Mouse (Mus musculus) right cerebral cortex, postnatal 4 days (tissue): ENCODE results near the gene Ywhag.

Source experiments
- DNase-seq: peaks from one replicate; pipeline ENCODE4 v3.0.0-alpha.2; 2022

Ywhag gene

GRCm38 (mm10) chr5:135950710-135951412 lies 16.4 kb upstream of the Ywhag start:
- no peak for DNase-seq

- no peak for DNase-seq
Observed at GRCm38 (mm10) chr5:135946621-135947020, 12.2 kb upstream of the Ywhag start.

- peak; percentile 65 for DNase-seq
Observed at GRCm38 (mm10) chr5:135945916-135946408, 11.5 kb upstream of the Ywhag start.

GRCm38 (mm10) chr5:135942710-135943109 lies 8.3 kb upstream of the Ywhag start:
- no peak for DNase-seq

DNA sequence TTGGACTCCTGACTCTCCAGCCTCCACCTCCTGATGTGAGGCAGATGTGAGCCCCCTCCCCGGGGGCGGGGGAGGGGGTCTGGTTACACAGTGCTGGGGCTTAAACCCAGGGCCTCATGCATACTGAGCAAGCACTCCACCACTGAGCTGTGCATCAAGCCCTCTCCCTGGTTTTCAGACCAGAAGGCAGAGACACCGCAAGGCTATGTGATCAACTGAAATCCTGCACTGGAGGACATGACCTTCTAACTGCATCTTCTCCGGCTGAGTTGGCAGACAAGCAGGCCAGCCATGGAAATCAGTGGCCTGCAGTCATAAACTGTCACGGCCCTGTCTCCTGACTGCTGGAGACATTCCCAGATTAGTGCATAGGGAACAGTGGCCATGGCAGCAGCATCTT lies 6.2 kb upstream of the Ywhag start:
- no peak for DNase-seq

- DNase-seq, result no peak
Observed at GRCm38 (mm10) chr5:135935641-135936190, 1.3 kb upstream of the Ywhag start.

DNA sequence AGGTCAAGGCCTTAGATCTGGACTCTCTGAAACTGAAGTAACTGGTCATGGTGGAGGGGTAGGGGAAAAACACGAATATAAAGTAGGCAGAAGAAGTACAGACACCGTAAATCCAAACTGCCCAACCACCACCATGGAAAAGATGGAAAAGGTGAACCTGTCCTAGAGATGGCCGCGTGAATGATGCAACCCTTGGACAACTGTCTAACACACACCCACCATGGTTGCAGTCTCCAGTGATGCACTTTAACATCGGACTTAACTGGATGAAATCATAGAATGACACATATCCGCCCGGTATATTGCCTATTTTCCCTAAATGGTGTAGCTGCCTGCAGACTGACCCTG lies 734 bp upstream of the Ywhag start:
- no peak for DNase-seq

DNA sequence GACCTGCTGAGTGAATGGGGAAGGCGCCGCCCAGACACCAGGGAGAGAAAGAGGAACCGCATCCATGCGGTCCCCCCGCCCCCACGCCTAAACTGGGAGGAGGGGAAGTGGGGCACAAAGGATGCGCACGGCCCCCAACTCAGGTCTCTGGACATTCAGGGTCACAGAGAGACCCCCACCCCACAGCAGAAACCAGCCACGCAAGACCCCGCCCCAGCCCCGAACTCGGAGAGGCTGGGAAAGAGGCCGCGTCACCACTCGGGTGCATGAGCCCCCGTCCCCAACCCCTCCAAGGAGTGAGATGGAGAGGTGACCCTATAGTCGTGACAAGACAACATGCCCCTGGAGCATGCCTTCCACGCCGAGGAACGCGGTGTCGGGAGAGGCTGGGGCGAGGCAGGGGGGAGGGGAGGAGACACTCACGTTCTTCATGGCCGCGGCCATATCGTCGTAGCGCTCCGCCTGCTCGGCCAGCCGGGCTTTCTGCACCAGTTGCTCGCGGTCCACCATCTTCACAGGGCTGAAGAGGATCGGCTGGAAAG lies 445 bp downstream of the Ywhag start:
- DNase-seq, result peak; percentile 83

- no peak for DNase-seq
Observed at GRCm38 (mm10) chr5:135933222-135933899, 1.1 kb downstream of the Ywhag start.

DNA sequence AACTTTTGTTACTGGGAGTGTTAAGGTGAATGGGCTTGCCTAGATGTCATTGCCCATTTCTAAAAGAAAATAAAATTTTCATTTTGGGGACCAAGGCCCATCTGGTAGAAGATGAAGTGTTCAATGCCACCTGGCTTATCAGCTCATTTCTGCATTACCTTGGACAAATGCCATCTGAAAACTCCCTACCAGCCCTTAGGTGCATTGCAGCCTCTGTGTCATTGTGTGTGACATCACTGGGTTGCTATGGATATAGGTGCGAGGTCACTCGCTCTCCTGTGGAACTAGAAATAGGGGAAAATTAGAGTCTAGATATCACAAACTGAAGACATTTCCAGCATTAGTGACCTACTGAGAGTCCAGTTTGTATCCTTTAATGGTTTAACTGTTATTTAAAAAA lies 2.1 kb downstream of the Ywhag start:
- no peak for DNase-seq

- DNase-seq, result no peak
Observed at GRCm38 (mm10) chr5:135931526-135931925, 2.9 kb downstream of the Ywhag start.

DNA sequence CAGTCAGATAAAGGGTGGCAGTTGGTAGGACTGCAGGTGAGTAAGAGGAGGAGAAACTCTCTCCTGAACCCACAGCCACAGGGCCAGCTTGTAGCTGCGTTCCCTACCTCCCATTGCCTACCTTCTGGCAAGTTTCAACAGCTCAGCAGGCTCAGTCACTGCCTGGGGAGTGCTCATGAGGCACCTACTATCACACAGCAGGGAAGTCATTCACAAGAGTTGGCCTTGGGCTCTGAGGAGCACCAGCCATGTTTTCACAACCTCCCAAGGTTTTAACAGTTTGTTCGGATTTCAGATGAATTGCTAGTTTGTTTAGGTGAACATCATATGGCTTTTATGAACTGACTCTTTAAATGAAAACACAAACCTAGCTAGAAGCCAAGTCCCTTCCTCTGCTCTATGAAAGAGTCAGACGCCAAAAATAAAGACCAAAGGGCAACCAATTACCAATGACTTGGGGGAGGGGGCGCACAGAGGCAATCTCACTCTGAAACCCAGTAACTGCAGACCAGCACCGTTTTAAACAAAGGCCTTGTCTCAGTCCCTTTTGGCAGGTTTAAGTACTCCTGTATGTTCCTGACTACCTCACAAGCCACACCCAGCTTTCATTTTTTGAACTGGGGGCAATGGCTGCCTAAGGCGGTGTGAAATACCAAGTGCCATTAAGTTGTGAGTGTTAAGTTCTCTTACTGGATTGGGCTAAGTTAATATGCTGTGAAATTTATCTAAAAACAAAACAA lies 4.6 kb downstream of the Ywhag start:
- DNase-seq, result no peak

DNA sequence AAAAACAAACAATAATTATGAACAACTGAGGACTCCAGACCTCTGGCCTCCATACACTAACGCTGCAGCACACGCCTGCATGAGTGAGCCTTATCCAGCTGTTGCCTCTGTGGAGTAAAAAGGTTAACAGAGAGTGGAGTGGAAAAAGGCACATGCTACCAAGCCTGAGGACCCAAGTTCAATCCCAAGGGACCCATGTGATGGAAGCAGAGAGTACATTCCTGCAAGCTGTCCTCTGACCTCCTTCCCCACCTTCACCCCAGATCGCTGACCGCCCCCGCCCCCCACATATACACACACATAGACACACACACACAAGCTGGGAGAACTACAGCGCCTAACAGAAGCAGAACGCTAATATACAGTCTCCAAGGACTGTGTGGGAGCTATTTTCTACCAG lies 10.5 kb downstream of the Ywhag start:
- DNase-seq, result no peak

- DNase-seq, result no peak
Observed at GRCm38 (mm10) chr5:135919902-135920301, 14.5 kb downstream of the Ywhag start.

DNA sequence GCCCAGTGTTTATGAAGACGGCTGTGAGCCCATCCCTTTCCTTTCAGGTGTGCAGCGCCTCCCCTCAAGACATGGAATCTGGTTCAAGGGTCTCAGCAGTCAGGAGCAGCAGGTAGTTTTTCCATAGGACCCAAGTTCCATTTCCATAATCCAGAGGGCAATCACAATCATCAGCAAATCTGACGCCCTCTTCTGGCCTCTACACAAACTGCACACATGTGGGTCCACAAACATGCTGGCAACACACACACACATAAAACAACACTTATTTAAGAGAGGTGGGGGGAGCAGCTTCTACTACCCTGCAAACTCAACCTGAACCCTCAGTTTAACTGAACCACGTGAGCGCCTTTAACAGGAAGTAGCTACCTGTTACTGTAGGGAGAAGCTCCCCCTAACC lies 15.8 kb downstream of the Ywhag start:
- no peak for DNase-seq

- no peak for DNase-seq
Observed at GRCm38 (mm10) chr5:135918059-135918437, 16.4 kb downstream of the Ywhag start.

DNA sequence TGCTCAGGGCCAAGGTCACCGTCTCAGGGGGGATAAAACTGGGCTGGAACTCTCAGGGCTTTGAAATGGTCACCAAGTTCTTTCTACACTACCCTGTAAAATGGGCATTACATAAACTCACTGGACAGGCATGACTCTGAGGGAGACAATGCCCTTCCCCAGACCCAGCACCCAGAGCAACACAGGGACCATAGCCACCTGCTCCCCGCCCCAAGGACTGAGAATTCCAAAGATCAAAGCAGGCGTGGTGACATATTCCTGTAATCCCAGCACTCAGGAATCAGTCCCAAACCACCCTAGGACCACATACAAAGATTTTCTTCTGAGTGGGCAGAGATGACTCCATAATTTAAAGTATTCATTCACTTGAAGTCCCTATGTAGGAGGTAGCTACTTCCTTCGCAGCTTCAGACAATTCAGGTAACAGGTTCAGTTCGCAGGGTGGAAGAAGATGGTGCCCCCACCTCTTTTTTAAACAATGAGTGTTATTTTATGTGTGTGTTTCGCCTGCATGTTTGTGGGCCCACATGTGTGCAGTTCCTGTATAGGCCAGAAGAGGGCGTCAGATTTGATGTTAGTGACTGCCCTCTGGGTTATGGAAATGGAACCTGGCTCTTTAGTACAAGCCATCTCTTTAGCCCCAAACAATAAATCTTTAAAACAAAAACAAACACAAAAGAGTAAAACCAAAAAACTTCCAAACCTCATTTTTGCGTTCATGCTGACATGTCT lies 16.9 kb downstream of the Ywhag start:
- DNase-seq, result no peak

DNA sequence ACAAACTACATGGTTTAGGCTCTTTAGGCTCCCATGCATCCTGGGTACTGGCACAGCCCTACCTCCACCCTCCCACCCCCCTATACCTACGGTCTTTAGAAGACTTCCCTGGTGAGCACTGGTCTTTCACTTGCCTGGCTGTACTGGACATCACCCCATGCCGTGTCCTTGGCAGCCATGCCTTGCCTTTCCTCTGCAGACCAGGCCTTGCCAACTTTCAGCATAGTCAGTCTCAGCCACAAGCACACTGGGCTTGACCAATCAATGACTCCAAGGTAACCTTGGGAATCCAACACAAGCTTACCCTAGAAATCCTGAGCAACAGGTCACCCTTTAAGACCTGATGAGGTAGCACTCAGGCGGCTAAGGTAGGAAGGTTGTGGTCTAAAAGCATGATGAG lies 17.8 kb downstream of the Ywhag start:
- no peak for DNase-seq

DNA sequence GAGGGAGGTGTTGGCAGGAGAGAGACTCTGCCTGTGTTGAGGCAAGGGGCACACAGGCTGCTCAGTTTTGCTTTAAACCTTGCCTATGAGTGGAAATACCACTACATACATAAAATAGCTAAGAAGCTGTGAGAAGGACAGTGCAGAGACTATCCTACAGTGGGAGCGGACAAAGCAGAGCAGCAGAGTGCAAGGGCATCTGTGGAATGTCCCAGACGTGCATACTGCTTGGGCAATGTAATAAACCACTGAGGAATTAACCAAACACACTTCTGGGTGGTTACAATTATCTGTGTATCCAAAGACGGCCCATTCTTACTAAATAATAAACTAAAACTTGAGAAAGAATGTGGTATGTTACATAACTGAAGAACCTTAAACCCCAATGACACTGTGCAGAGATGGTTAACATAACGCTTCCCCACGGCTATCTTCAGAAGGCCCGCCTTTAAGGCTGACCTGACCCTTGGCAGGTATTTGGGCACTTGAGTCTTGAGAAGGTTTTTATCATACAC lies 18.3 kb downstream of the Ywhag start:
- no peak for DNase-seq

DNA sequence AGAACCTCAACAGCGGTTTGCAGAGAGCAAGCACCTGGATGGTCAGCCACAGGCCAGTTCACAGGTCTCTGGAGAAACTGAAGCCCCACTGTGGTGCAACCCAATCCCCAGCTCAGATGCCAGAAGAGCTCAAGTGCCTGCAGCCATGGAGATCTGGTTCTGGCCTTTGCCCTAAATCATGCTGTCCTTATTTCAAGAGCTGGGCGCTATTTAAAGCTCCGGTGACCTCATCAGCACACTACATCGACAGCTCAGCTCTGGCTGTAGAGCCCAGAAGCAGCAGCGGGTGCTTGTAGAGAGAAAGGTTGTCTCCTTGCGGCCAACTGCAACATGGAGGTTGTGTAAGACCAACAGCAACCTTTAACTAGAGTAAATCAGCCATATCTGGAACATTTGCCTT lies 20.3 kb downstream of the Ywhag start:
- no peak for DNase-seq

DNA sequence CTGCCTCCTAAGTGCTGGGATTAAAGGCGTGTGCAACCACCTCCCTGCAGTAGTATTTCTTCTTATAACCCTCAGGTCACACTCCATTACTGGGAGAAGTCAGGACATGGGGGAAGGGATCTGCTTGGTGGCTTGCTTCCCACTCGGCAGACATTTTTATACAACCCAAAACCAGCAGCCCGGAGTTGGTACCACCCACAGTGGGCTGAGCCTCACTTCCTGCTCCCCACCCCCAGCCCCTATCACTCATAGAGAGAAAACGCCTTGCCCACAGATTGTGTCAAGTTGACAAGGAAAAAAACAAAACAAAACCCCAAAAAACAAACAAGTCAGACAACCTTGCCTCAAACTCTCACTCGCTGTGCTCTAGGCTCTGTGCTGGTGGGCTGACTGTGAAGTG lies 21.2 kb downstream of the Ywhag start:
- no peak for DNase-seq

DNA sequence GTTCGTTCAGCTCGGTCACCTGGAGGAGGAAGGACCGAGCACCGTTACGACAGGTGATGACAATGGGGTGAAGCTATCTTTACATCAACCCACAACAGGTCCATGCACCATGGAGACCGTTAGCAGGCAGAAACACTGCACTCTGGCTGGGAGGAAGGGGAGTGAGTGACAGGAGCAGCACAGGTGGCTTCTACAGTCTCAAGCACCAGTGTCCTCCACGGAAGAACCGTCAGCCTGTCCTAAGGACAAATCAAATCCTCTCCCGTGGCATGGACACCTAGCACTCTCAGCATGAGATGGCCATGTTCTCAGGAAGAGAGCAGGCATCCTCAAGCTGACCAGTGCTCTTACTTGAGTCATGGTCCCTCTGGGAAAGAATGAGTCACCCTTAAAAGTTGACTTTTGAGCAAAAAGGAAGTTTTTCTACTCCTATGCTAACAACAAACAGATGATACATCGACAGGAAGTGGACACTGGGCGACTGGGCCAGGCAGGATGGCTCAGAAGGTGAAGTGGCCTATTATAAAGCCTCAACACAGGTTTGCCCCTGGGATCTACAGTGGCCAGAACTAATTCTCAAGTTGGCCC lies 22.7 kb downstream of the Ywhag start:
- no peak for DNase-seq
